Mouse (Mus musculus): ENCODE measurements around the gene Mllt1. TPM values are rescaled to one million over a fixed set of nuclear protein-coding genes. Genes with fewer than 3 reads are reported as not detected.
"Not testable (repeated sequence)": the region's sequence is repeated elsewhere in the genome, so short reads cannot be mapped to it uniquely, and the experiment has no call there.

The Mllt1 gene
- total RNA-seq, 4 experiments from 2014 or later, result 19.5 to 24.2 (median 21.8) TPM

DNA sequence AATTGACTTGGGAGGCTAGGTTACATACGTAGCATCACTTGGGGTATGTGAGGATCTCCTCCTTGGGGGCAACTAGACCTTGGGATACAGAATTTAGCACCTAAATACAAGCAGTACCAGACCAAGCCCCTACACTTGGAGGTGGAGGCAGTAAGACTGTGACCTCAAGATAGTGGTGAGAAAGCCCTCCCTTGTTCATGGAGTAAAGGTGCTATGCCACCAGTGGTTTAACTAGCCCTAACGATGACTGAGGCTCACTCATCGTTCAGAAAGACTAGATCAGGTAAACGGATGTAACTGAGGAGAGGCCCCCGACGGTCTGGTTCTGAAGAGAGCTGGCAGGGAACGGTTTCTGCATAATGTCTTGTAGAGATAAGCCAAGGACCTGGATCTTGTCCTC, 1.5 kb upstream of the Mllt1 start:
- no peak for DNase-seq (ENCODE audit: low spot score in 2 of 2)

DNA sequence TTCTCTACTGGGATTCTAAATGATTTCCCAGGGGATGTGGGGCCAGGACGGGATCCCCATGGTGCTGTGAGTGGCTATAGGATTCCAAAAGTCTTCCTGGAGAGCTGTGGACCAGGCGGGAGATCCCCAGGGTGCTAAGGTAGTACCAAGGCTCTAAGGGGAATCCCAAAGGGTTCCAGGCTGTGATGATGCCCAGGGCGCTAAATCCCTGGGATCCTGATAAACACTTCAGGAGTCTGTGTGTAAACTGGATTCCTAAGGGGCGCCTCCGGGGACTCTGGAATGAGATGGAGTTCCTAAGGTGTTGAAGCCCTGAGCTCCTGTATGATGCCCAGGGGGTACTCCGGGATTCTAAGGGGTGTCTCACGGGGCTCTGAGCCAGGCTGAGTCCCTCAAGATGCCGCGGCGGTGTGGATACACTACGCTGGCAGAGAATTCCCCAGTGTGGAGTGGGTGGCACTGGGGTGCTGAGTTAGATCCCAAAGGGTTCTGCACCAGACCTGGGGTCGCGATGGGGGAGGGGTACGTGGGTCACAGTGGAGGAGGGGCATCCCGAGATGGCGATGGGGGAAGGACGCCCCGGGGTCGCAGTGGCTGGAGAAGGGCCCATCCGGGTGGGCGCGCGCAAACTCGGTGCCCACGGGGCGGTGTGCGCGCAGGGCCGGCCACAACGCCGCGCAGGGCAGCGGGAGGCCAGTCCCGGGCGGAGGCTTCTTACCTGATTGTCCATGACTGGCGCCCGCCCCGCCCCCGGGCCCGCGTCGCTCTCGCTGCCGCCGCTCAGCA, 477 bp downstream of the Mllt1 start:
- DNase-seq (ENCODE audit: low spot score in 2 of 2), result peak in 1 of 2 experiments; percentile 17

DNA sequence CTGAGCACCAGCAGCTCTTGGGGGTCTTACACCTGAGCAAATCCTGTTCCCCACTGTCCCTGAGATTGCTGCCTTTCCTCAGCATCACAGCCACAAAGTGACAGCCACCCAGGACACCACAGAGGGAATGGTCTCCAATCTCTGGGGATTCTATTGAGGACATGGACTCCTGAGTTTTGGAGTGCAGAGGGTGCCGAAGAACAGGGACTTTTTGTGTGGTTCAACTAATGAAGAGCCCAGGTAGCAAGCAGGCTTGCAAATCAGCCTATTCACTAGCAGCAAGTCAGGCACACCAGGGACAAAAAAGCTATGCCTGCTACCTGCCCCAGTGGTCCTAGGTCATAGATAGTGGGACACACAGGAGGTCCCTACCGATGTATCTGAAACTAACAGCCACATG, 1.8 kb downstream of the Mllt1 start:
- no peak for DNase-seq (ENCODE audit: low spot score in 2 of 2)

DNA sequence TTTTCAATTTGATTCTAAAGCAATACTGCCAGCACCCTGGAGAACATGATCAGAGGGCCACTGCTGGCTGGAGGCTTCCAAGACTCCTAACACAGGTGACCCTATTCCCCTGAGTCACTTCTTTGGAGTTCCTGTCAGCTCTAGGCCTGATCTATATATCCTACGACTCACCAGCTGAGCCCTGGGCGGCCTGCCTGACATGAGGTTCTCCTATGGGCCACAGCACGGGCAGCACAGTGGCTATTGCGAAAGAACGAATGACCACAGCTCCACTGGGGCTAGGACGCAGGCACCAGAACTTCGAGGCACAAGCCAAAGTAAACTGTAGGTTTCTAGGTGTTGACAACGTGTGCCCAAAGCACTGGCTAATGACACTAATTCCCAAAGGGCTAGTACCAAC, 5.2 kb downstream of the Mllt1 start:
- no peak for DNase-seq (ENCODE audit: low spot score in 2 of 2)

DNA sequence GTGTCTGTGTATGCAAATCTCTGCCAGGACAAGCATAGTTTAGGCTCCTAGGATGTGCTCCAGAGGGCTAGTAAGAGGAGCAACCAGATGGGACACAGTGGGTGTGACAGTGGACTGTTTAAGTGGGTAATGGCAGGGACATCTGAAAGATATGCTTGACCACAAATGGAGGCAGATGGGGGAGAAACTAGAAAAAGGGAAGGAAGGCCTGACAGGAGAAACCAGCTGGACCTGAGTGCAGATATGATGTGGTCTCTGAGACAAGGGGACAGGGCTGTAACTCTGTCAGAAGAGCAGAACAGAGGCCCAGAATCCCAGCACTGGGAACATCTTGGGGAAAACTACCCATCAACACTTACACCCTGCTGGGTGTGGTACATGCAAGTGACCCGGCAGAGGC, 5.7 kb downstream of the Mllt1 start:
- no peak for DNase-seq (ENCODE audit: low spot score in 2 of 2)

DNA sequence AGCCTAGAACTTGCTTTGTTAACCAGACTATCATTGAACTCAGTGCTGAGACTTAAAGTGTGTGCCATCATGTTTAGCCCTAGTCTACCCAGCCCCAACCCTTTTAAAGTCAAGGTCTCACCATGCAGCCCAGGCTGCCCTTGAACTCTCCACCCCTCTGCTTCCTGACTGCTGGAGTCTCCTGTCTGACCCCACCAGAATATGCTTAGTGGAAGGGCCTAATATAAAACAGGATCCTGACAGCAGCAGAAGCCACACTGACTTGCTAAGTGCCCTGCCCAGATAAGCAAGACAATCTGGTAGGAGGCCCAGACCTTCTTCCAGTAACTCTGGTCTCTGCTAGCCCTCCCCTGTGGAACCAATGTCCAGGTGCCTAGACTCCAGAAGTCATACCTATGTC, 6.1 kb downstream of the Mllt1 start:
- DNase-seq (ENCODE audit: low spot score in 2 of 2), result no peak

DNA sequence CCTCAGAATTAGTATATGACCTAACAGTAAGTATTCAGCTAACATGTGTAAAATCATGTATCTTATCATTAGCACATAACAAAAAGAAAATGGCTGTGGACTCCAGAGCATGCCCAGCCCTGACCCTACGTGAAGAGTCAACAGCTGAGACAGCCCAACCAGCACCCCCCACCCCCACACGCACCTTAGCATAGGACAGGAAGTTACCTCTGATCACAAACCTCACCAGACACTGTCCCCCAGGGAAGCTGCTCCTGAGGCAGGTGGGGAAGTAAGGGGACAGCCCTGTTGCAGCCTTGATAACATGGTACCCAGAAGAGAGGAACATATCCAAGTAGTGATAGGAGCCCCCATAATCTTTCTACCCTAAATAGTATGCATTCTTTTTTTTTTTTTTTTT, 9.2 kb downstream of the Mllt1 start:
- DNase-seq (ENCODE audit: low spot score in 2 of 2), result no peak

DNA sequence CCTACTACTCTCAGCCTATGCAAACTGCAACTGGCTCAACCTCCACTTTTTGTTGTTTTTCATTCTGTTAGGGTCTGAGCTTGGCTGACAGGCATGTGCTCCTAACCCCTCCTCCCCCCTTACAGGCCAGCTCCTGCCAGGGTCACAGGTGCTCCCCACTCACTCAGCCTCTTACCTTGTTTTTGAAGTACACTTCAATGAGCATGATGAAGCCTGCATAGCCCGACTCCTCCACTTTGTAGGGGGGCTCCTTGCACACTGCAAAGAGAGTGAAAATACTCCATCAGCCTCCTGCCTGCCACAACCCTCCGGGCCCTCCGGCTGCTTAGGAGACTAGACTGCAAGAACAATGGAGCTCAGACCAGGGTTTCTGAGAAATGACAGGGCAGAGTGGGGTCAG, 15.5 kb downstream of the Mllt1 start:
- DNase-seq (ENCODE audit: low spot score in 2 of 2), result no peak

DNA sequence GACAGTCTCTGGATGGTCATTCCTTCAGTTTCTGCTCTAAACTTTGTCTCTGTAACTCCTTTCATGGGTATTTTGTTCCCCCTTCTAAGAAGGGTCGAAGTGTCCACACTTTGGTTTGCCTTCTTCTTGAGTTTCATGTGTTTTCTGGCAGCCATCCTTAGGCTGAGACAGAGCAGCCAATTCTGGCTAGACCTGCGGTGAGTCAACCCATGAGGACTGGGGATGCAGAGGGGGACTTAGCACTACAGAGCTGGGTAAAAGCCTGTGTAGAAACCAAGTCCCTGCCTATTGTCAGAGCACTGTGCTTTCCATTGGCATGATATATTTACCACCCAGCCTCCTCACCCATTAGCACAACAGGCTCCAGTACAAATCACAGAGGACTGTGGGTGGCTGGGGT, 18.0 kb downstream of the Mllt1 start:
- DNase-seq (ENCODE audit: low spot score in 2 of 2), result no peak

DNA sequence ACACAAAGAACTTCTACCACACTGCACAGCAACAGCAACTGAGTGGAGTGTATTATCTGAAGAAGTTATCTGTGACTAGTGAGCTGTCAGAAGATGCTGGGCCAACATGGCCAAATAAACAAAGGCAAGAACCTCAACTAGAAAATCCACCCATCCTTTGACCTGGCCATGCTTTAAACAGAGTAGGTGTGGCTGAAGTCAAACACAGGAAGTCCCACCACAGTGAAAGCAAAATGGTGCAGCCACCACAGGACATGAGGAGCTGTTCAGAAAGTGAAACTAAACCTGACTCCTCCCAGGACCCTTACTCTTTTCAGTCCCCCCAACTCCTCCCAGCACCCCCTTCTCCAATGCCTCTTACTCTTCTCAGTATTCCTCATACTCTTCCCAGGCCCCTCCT, 21.8 kb downstream of the Mllt1 start:
- no peak for DNase-seq (ENCODE audit: low spot score in 2 of 2)

DNA sequence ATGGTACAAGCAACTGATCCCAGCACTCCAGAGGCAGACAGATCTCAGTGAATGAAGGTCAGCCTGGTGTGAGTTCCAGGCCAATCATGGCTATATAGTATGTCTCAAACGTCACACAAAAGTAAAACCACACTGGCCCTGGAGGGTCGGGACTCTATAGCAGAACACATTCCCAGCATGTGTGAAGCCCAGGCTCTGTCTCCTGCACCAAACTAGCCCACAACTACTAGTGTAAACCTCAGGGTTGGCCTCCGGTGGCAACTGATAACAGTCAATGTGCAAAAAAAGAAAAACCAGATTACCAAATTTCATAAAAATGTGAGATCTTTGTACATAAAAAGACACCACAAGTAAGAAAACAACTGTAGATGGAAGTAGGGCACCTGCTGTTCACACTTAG, 22.2 kb downstream of the Mllt1 start:
- DNase-seq (ENCODE audit: low spot score in 2 of 2), result no peak

DNA sequence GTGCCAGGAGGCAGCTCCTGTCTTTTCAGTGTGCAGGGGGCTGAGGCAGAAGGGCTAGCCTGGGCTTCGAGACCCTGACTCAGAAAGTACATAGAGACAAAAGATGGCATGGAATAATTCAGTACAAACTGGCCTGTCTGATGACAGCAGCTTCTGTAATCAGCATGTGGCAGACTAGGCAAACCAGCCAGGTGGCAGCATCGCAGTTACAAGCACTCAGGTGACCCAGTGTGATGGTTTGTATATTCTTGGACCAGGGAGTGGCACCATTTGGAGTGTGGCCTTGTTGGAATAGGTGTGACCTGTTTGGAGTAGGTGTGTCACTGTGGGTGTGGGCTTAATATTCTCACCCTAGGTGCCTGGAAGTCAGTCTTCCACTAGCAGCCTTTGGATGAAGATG, 25.5 kb downstream of the Mllt1 start:
- DNase-seq (ENCODE audit: low spot score in 2 of 2), result not testable (repeated sequence)

DNA sequence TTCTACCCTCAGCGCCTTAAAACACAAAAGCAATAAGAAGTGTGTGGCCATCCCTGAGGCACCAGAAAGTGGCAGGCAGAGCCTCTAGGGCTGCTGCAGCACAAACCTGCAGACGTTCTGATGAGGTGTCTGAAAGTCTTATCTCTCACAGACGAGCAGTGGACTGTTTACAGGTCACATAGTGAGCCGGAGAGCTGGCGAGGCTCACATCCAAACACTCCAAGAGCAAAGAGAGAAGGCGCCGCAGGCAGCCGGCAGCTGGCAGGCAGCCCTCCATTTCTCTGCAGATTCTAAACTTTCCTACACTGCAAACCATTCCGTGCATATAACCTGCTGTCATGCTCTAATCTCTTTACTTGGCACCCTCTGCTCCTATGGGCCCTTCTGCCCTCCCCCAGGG, 27.3 kb downstream of the Mllt1 start:
- DNase-seq (ENCODE audit: low spot score in 2 of 2), result no peak

DNA sequence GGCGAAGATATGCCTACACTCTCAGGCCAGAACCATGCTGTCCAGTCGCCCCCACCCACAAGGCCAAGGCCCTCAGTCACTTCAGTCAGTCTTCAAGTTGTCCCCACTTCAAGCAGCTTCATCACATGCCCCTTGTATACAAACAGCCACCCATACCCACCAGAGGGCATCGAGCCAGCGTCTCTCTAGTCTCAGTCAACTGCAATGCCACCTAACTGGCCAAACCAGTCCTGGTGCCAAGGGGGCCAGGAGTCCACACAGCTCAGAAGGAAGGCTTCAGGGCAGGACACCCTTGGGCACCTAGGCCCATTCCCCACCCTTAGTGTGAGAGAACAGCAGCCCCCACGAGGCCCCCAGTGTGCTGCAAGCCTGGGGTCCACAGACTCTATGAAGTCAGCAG, 28.1 kb downstream of the Mllt1 start:
- DNase-seq (ENCODE audit: low spot score in 2 of 2), result no peak

DNA sequence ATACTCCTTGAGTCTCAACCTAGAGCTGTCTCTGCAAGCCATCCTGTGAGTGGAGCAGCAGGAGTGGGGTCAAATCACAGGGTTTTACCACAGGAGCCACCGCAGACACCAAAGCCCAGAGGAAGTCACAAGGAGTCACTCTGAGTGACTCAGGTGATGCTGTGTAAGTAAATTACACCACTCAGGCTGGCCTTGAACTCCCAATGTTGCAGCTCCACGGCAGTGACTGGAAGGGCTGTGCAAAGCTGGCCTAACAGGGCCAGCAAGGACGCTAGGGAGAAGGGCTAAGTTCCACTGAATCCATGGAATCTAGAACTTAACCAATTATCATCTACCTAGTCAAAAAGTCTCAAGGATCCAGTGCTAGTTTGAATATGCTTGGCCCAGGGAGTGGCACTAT, 29.0 kb downstream of the Mllt1 start:
- no peak for DNase-seq (ENCODE audit: low spot score in 2 of 2)

DNA sequence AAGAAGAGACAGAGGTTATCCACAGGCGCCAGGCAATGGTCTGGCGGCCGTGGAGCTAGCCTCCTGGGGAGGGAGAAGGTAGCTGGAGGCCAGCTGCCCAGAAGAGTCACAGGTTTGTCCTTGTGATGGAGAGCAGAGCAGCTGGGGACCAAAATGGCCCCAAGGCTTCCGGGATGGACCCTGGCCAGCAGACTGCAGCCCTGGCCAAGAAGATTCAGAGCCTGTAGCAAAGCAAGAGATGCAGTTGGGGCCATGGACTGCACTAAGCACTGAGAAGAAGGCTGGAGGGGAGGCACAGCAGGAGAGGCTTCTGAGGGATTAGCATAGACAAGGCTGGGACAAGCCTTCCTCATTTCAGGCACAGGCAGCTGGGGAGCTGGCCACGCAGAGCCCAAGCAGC, 32.5 kb downstream of the Mllt1 start:
- no peak for DNase-seq (ENCODE audit: low spot score in 2 of 2)

DNA sequence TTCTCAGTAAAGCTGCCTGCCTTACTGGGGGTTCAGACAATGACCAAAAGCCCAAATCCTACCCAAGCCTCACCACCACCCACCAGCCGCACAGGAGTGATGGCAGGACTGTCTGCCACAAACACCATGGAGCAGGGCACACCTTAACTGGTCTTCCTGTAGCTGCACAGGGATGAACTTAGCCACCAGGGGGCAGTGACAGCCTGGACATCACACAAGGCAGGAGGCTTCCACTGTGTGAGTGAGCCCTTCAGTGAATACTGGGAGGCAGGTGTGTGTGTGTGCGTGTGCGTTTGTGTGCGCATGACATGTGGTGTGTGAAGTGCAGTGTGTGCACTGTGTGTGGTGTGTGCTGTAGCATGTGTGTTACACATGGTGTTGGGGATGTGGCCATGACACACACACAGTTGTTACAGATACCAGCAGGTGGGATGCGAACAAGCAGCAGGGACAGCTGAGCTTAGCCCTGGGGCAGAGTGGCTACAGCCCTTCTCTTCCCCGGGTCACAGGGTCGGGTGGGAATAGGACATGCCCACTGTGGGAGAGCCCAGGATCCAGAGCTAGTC, 37.5 kb downstream of the Mllt1 start:
- peak; percentile 66 for DNase-seq (ENCODE audit: low spot score in 2 of 2)

DNA sequence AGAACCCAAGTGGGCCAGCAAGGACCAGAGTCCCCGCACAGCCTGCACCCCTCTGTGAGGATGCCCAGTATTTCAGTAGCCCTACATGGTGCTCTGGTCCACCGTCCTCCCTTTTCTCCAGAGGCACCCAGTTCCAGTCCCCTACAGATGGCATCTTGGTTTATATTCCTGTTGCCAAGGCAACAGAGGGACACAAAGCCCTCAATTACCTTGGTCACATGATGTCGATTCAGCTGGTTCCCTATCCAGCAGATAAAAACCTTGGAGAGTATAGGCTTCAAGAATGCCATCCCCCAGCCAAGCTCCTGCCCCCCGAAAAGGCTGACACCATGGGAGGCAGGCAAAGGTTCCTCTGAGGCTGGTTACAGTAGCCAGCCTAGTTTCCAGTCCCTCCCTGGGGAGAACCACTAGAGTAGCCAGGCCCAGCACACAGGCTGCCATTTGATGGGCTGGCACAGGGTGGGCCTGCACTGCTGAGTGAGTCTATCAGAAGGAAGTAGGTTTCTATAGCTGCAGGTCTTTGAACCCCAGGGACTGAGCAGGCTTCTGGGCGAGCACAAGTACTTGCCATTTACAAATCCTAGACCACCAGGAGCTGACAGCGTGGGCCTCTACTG, 38.6 kb downstream of the Mllt1 start:
- no peak for DNase-seq (ENCODE audit: low spot score in 2 of 2)

DNA sequence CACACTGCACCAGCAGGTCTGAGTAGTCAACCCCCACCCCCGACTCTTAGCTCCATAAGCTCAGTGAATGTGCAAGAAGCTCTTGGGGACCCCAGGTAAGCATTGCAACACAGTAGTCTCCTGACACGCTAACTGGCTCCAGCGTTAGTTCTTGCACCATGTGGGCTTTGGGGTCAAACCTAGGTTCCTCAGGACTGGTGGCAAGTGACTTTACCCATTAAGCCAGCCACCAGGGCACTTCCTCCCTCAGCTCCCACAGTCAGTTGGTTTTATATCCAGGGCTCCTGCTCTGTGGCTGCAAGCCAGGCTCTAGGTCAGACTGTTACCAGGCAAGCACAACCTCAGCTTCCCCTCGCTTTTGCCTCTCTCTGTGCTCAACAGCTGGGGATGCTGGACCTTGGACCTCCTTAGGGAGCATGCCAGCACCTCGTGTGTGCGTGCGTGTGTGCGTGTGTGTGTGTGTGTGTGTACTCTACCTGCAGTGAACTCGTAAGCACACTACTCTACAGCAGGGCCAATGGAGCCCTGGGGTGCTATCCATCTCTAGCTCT, 39.8 kb downstream of the Mllt1 start:
- DNase-seq (ENCODE audit: low spot score in 2 of 2), result no peak

DNA sequence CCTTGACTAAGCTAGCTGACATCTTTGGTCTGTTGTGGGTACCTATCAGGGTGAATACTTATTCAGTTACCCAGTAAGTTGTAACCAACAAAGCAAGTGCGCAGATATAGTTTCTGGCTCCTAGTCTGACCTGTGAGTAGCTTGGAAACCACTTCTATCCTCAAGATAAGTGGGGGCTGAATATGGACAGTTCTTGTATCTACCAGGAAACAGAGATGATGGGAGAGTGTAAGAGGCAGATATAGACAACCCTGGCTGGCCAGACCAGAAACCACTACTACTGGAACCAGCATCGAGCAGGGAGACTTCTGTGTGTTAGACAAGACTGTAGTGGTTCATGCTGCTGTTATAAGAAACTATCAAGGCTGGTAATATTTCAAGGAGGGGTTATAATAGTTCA, 45.2 kb downstream of the Mllt1 start:
- DNase-seq (ENCODE audit: low spot score in 2 of 2), result no peak

DNA sequence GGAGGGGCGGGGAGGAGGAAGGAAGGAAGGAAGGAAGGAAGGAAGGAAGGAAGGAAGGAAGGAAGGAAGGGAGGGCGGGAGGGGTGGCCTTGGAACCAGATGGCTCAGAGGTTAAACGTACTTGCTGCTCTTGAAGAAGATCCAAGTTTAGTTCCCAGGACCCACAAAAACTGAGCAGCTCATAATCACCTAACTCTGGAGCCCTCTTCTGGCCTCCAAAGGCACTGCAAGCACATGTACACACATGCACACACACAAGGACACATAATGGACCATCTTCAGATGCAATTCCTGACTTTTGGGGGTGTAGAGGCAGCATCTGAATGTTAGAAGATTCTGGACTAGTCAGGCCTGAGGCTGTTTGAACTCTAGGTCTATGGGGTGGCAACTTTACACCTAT, 47.2 kb downstream of the Mllt1 start:
- no peak for DNase-seq (ENCODE audit: low spot score in 2 of 2)

DNA sequence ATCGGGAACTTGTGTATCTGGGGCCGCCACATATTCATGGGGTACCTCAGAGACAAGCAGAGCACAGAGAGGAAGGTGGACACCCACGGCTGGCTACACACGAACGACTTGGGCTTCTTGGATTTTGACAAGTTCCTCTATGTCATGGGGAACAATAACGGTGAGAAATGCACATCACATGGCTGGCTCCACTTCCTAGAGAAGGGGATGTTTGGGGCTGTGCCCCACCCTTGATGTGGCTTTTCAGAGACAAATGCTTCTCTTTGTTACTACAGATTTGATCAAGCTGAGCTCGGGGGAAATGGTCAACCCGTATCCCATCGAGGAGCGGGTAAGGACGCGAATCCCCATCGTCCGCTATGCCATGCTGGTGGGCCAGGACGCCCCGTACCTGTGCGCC, 50.4 kb downstream of the Mllt1 start:
- DNase-seq (ENCODE audit: low spot score in 2 of 2), result no peak

DNA sequence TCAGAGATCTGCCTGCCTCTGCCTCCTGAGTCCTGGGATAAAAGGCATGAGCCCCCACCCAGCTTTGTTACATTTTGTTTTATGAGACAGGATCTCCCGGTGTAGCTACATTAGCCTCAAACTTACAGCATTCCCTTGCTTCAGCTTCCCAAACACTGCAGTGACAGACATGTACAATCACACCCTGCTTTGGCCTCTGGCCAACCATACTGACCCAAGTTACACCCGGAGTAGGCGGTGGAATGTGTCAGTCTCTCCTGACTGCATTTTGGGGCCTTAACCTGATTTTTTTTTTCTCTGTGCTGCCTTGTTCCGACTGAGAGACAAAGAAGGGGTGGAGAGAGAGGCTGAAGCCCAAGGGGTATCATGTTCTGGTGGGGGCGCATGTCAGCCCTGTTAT, 50.9 kb downstream of the Mllt1 start:
- no peak for DNase-seq (ENCODE audit: low spot score in 2 of 2)

Data from gastrocnemius, adult 8-10 months (tissue).